Mouse (Mus musculus): ENCODE measurements around the gene Usp20. TPM values are rescaled to one million over a fixed set of nuclear protein-coding genes. Genes with fewer than 3 reads are reported as not detected.

The Usp20 gene
- polyA plus RNA-seq, 1 experiment from 2014 or later: 11.5 TPM

- peaks cover 11% of the 10 kb centered on the region for H3K4me1 ChIP-seq (replicated peaks; ENCODE audit: control insufficient read depth, insufficient read depth, low read length)
- WGBS: 24% methylated on average over 5 of the region's 5 CpGs
- H3K27me3 ChIP-seq (replicated peaks; ENCODE audit: control insufficient read depth, insufficient read depth, low read length): no peaks in the 10 kb centered on the region
- H3K4me3 ChIP-seq (ENCODE audit: low read depth, low read length): peak overlapping the region; percentile 90
- H3K36me3 ChIP-seq (ENCODE audit: control insufficient read depth, insufficient read depth, low read length): peaks cover 13% of the 10 kb centered on the region
- H3K27ac ChIP-seq (ENCODE audit: low read depth, low read length): no peak overlapping the region
- DNase-seq (ENCODE audit: low spot score): no peak
- no peaks in the 10 kb centered on the region for H3K9me3 ChIP-seq (ENCODE audit: control insufficient read depth, low read length)
- peak overlapping the region; percentile 95 for H3K4me2 ChIP-seq
- peak overlapping the region; percentile 93 for H3K9ac ChIP-seq (ENCODE audit: low read depth, low read length)
- ATAC-seq (replicated peaks; ENCODE audit: low FRiP score): no peak; the same call in 1 of the 2 replicates
These were observed 29.6 kb upstream of the Usp20 start for GRCm38 (mm10) chr2:30952457-30952823.

DNA sequence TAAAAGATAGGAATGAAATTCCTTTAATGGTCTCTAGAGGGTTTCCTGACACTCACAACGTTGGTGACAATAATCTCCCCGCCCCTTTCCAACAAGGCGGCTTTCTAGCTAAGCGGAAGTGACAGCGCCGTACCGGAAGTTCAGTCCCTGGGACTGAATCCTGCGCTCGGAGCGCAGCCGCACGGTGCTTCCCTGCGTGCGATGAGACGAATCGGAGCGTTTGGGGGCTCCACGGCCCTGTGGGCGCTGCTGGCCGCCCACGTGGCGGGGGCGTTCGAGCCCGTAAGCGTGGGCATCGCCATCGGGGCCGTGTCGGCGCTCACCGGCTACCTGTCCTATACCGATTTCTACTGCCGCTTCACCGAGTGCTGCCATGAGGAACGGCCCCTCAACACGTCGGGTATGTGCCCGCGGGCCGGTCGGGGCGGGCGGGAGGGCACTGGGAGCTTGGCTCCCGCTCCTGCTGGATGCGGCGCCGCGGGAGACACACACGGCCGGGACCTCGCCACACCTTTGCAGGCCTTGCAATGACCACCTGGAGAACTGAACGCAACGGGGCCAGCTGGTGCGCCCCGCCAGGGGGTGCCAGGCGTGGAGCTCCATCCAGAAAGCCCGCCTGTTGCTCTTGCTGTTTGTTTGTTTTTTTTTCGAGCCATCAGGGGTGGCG lies 29.1 kb upstream of the Usp20 start, which contains the start of gene Tor1b:
Gene Tor1b, plus strand, starts transcription at position 136 of the 667 bp plus-strand sequence.
- H3K9ac ChIP-seq (ENCODE audit: low read depth, low read length): peak within 1 kb of the TSS; percentile 93
- ATAC-seq (replicated peaks; ENCODE audit: low FRiP score): peak; percentile 91
- under 1% methylated on average over 60 of the region's 60 CpGs for WGBS
- DNase-seq (ENCODE audit: low spot score): peak; percentile 84
- H3K9me3 ChIP-seq (ENCODE audit: control insufficient read depth, low read length): no peaks in the 10 kb centered on the region
- peak within 1 kb of the TSS; percentile 90 for H3K4me3 ChIP-seq (ENCODE audit: low read depth, low read length)
- peaks cover 11% of the 10 kb centered on the region for H3K4me1 ChIP-seq (replicated peaks; ENCODE audit: control insufficient read depth, insufficient read depth, low read length)
- H3K4me2 ChIP-seq: peak within 1 kb of the TSS; percentile 95
- H3K27me3 ChIP-seq (replicated peaks; ENCODE audit: control insufficient read depth, insufficient read depth, low read length): no peaks in the 10 kb centered on the region
- peaks cover 18% of the 10 kb centered on the region for H3K36me3 ChIP-seq (ENCODE audit: control insufficient read depth, insufficient read depth, low read length)
- peak within 1 kb of the TSS; percentile 90 for H3K27ac ChIP-seq (ENCODE audit: low read depth, low read length)

GRCm38 (mm10) chr2:30954797-30955196 lies 27.3 kb upstream of the Usp20 start:
- Histone ChIP-seq H3K4me1 (replicated peaks; ENCODE audit: control insufficient read depth, insufficient read depth, low read length) (peaks cover 17% of the 10 kb centered on the region), H3K9ac (ENCODE audit: low read depth, low read length) (no peak overlapping the region), H3K36me3 (ENCODE audit: control insufficient read depth, insufficient read depth, low read length) (peaks cover 32% of the 10 kb centered on the region), H3K9me3 (ENCODE audit: control insufficient read depth, low read length) (no peaks in the 10 kb centered on the region), H3K27ac (ENCODE audit: low read depth, low read length) (no peak overlapping the region), H3K4me2 (peak overlapping the region; percentile 95), H3K4me3 (ENCODE audit: low read depth, low read length) (peak overlapping the region; percentile 90), H3K27me3 (replicated peaks; ENCODE audit: control insufficient read depth, insufficient read depth, low read length) (no peaks in the 10 kb centered on the region)
- DNase-seq (ENCODE audit: low spot score) (no peak), ATAC-seq (replicated peaks; ENCODE audit: low FRiP score) (no peak)
- 60% methylated on average over 6 of the region's 6 CpGs for WGBS

- H3K27ac ChIP-seq (ENCODE audit: low read depth, low read length): no peak overlapping the region
- ATAC-seq (replicated peaks; ENCODE audit: low FRiP score): no peak
- H3K4me2 ChIP-seq: no peak overlapping the region
- 89% methylated on average over 4 of the region's 4 CpGs for WGBS
- H3K27me3 ChIP-seq (replicated peaks; ENCODE audit: control insufficient read depth, insufficient read depth, low read length): no peaks in the 10 kb centered on the region
- H3K4me1 ChIP-seq (replicated peaks; ENCODE audit: control insufficient read depth, insufficient read depth, low read length): peaks cover 20% of the 10 kb centered on the region
- DNase-seq (ENCODE audit: low spot score): no peak
- H3K36me3 ChIP-seq (ENCODE audit: control insufficient read depth, insufficient read depth, low read length): peaks cover 51% of the 10 kb centered on the region
- H3K4me3 ChIP-seq (ENCODE audit: low read depth, low read length): no peak overlapping the region
- no peak overlapping the region for H3K9ac ChIP-seq (ENCODE audit: low read depth, low read length)
- no peaks in the 10 kb centered on the region for H3K9me3 ChIP-seq (ENCODE audit: control insufficient read depth, low read length)
These were observed 24.6 kb upstream of the Usp20 start for GRCm38 (mm10) chr2:30957511-30957910.

DNA sequence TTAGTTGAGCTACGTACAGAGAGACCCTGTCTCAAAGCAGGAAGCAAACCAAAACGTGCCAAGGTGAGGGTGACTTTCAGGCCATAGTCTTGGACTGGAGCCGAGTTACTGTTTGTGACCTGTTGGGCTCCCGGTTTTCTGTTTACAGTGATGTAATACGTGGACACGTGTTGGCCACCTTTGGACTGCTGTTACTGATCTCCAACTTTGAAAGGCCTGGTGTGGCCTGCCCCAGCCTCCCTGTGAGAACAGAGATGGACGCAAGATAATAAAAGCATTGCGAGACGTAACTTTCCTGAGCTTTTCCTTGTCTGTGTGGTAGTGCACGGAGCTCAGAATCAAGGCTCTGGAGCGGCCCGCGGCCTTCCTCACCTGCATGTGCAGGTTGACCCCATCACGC lies 23.4 kb upstream of the Usp20 start:
- peak overlapping the region; percentile 26; the same call in 1 of the 2 replicates for H3K27ac ChIP-seq (ENCODE audit: low read depth, low read length)
- H3K27me3 ChIP-seq (replicated peaks; ENCODE audit: control insufficient read depth, insufficient read depth, low read length): no peaks in the 10 kb centered on the region
- 80% methylated on average over 14 of the region's 14 CpGs for WGBS
- H3K9me3 ChIP-seq (ENCODE audit: control insufficient read depth, low read length): no peaks in the 10 kb centered on the region
- ATAC-seq (replicated peaks; ENCODE audit: low FRiP score) (no peak; the same call in 1 of the 2 replicates), DNase-seq (ENCODE audit: low spot score) (no peak)
- no peak overlapping the region for H3K9ac ChIP-seq (ENCODE audit: low read depth, low read length)
- H3K4me3 ChIP-seq (ENCODE audit: low read depth, low read length): no peak overlapping the region
- peaks cover 60% of the 10 kb centered on the region for H3K36me3 ChIP-seq (ENCODE audit: control insufficient read depth, insufficient read depth, low read length)
- peaks cover 19% of the 10 kb centered on the region for H3K4me1 ChIP-seq (replicated peaks; ENCODE audit: control insufficient read depth, insufficient read depth, low read length)
- H3K4me2 ChIP-seq: no peak overlapping the region

GRCm38 (mm10) chr2:30959856-30960255 lies 22.2 kb upstream of the Usp20 start:
- Histone ChIP-seq H3K4me3 (ENCODE audit: low read depth, low read length) (no peak overlapping the region), H3K27me3 (replicated peaks; ENCODE audit: control insufficient read depth, insufficient read depth, low read length) (no peaks in the 10 kb centered on the region), H3K9me3 (ENCODE audit: control insufficient read depth, low read length) (no peaks in the 10 kb centered on the region), H3K4me1 (replicated peaks; ENCODE audit: control insufficient read depth, insufficient read depth, low read length) (peaks cover 10% of the 10 kb centered on the region), H3K36me3 (ENCODE audit: control insufficient read depth, insufficient read depth, low read length) (peaks cover 62% of the 10 kb centered on the region), H3K9ac (ENCODE audit: low read depth, low read length) (no peak overlapping the region), H3K4me2 (no peak overlapping the region), H3K27ac (ENCODE audit: low read depth, low read length) (no peak overlapping the region)
- ATAC-seq (replicated peaks; ENCODE audit: low FRiP score): no peak
- WGBS: 62% methylated on average over 5 of the region's 5 CpGs
- DNase-seq (ENCODE audit: low spot score): no peak

DNA sequence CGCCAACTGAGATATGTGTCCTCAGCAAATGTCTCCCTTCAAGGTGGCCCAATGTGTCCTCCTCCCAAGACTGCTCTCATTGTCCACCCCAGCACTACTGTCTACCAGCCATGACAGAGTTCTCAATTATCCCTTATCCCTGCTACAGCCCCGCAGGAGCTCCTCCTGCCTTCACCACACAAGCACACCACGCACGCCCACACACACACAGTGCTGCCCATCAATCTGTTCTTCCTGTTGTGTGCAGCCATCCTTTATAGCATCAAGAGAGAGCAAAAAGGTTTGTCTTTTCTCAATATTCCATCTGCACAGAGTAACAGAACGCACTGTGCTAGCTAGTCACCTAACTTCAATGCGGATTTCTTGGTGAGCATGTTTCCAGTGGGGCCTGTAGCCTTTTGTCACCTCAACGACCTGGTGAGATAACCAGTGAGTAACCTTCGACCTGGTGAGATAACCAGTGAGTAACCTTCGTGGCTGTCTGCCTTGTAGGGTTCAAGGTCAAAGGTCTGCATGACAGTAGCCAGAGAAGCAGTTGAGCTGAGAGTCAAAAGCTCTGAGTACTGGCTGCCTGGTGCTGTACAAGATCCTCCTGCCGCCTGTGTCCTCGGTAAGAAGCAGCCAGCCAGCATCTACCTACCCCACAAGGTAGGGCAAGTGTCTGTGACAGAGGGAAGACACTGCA lies 19.4 kb upstream of the Usp20 start:
- ATAC-seq (replicated peaks; ENCODE audit: low FRiP score): no peak
- no peaks in the 10 kb centered on the region for H3K27me3 ChIP-seq (replicated peaks; ENCODE audit: control insufficient read depth, insufficient read depth, low read length)
- peaks cover 19% of the 10 kb centered on the region for H3K4me1 ChIP-seq (replicated peaks; ENCODE audit: control insufficient read depth, insufficient read depth, low read length)
- no peaks in the 10 kb centered on the region for H3K9me3 ChIP-seq (ENCODE audit: control insufficient read depth, low read length)
- H3K4me2 ChIP-seq: no peak overlapping the region
- no peak overlapping the region for H3K27ac ChIP-seq (ENCODE audit: low read depth, low read length)
- no peak for DNase-seq (ENCODE audit: low spot score)
- H3K9ac ChIP-seq (ENCODE audit: low read depth, low read length): no peak overlapping the region
- H3K36me3 ChIP-seq (ENCODE audit: control insufficient read depth, insufficient read depth, low read length): peaks cover 47% of the 10 kb centered on the region
- 80% methylated on average over 11 of the region's 11 CpGs for WGBS
- no peak overlapping the region for H3K4me3 ChIP-seq (ENCODE audit: low read depth, low read length)

GRCm38 (mm10) chr2:30965627-30966026 lies 16.5 kb upstream of the Usp20 start:
- Histone ChIP-seq H3K9ac (ENCODE audit: low read depth, low read length) (no peak overlapping the region), H3K9me3 (ENCODE audit: control insufficient read depth, low read length) (no peaks in the 10 kb centered on the region), H3K27ac (ENCODE audit: low read depth, low read length) (no peak overlapping the region), H3K4me1 (replicated peaks; ENCODE audit: control insufficient read depth, insufficient read depth, low read length) (peaks cover 13% of the 10 kb centered on the region), H3K27me3 (replicated peaks; ENCODE audit: control insufficient read depth, insufficient read depth, low read length) (no peaks in the 10 kb centered on the region), H3K36me3 (ENCODE audit: control insufficient read depth, insufficient read depth, low read length) (peaks cover 28% of the 10 kb centered on the region), H3K4me3 (ENCODE audit: low read depth, low read length) (no peak overlapping the region), H3K4me2 (peak overlapping the region; percentile 98)
- no peak for ATAC-seq (replicated peaks; ENCODE audit: low FRiP score)
- 90% methylated on average over 8 of the region's 8 CpGs for WGBS
- DNase-seq (ENCODE audit: low spot score): no peak
